Mouse (Mus musculus): ENCODE results near the gene 1810024B03Rik.

- TF ChIP-seq CTCF (IDR thresholded peaks at IDR 0.05; ENCODE audit: control insufficient read depth, insufficient read depth, insufficient replicate concordance, low read depth, low read length) (no peak), POLR2A (IDR thresholded peaks at IDR 0.05; ENCODE audit: control insufficient read depth, low read depth, low read length) (no peak)
Measured at GRCm38 (mm10) chr2:127255294-127255693, 47.2 kb upstream of the 1810024B03Rik start.
